Mouse (Mus musculus): ENCODE data around the gene Cep295nl.

DNA sequence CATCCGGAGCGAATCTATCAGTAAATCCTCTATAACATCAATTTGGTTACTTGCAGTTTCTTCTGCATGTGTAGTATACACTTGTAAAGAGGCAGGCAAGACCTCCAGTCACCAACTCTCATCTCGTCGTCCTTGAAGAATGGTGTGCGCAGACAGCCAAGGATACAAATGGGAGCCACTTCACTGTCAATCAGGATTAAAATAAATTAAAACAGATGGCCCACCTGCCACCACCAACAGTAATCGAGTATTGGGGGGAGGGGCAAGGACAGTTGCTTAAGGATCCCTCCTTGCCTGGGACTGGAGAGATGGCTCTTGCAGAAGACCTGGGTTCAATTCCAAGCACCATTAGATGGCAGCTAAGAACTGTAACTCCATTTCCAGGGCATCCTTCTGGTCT lies 49.6 kb downstream of the Cep295nl start:
- TF ChIP-seq MYOG (IDR thresholded peaks at IDR 0.05; ENCODE audit: control insufficient read depth in 1 of 3, insufficient read depth in 1 of 3, insufficient read length in 2 of 3, low read depth in 2 of 3) = no peak
- no peak for TF ChIP-seq POLR2A (IDR thresholded peaks at IDR 0.05; ENCODE audit: insufficient read length, low read depth)
- no peak for TF ChIP-seq SRF (IDR thresholded peaks at IDR 0.05; ENCODE audit: control insufficient read depth, insufficient read length, low read depth)
- TF ChIP-seq CEBPB (IDR thresholded peaks at IDR 0.05; ENCODE audit: insufficient read depth, poor library complexity, severe bottlenecking) = no peak
- TF ChIP-seq MAX (IDR thresholded peaks at IDR 0.05; ENCODE audit: low read depth) = no peak

All from myocyte (in vitro differentiated cells).